Mouse (Mus musculus): ENCODE data around the gene Gnaz.

Gene Gnaz

GRCm38 (mm10) chr10:74967651-74968267, 782 bp downstream of the Gnaz start:
- no peak for DNase-seq (ENCODE audit: low spot score)

GRCm38 (mm10) chr10:74969266-74969665, 2.3 kb downstream of the Gnaz start:
- DNase-seq (ENCODE audit: low spot score), result no peak

- no peak for DNase-seq (ENCODE audit: low spot score)
Measured at GRCm38 (mm10) chr10:74973026-74973425, 6.0 kb downstream of the Gnaz start.

- no peak for DNase-seq (ENCODE audit: low spot score)
Measured at GRCm38 (mm10) chr10:74975626-74976025, 8.6 kb downstream of the Gnaz start.

GRCm38 (mm10) chr10:74976429-74976828, 9.5 kb downstream of the Gnaz start:
- DNase-seq (ENCODE audit: low spot score), result no peak

- no peak for DNase-seq (ENCODE audit: low spot score)
Measured at GRCm38 (mm10) chr10:74978056-74978455, 11.1 kb downstream of the Gnaz start.

GRCm38 (mm10) chr10:74981159-74981558, 14.2 kb downstream of the Gnaz start:
- DNase-seq (ENCODE audit: low spot score), result no peak

- DNase-seq (ENCODE audit: low spot score), result no peak
Measured at GRCm38 (mm10) chr10:74983176-74983575, 16.2 kb downstream of the Gnaz start.

GRCm38 (mm10) chr10:74987698-74988470, 20.9 kb downstream of the Gnaz start:
- DNase-seq (ENCODE audit: low spot score), result no peak

- no peak for DNase-seq (ENCODE audit: low spot score)
Measured at GRCm38 (mm10) chr10:74989814-74990213, 22.8 kb downstream of the Gnaz start.

- no peak for DNase-seq (ENCODE audit: low spot score)
Measured at GRCm38 (mm10) chr10:74990584-74991322, 23.8 kb downstream of the Gnaz start.

GRCm38 (mm10) chr10:74994863-74995262, 27.9 kb downstream of the Gnaz start:
- no peak for DNase-seq (ENCODE audit: low spot score)

GRCm38 (mm10) chr10:74995377-74995776, 28.4 kb downstream of the Gnaz start:
- peak; percentile 66 for DNase-seq (ENCODE audit: low spot score)

- no peak for DNase-seq (ENCODE audit: low spot score)
Measured at GRCm38 (mm10) chr10:75001391-75001790, 34.4 kb downstream of the Gnaz start.

GRCm38 (mm10) chr10:75004067-75004466, 37.1 kb downstream of the Gnaz start:
- no peak for DNase-seq (ENCODE audit: low spot score)

- no peak for DNase-seq (ENCODE audit: low spot score)
Measured at GRCm38 (mm10) chr10:75006889-75007662, 40.1 kb downstream of the Gnaz start.

GRCm38 (mm10) chr10:75010704-75011103, 43.7 kb downstream of the Gnaz start:
- no peak for DNase-seq (ENCODE audit: low spot score)

- DNase-seq (ENCODE audit: low spot score), result no peak
Measured at GRCm38 (mm10) chr10:75015465-75015864, 48.5 kb downstream of the Gnaz start.

GRCm38 (mm10) chr10:75016481-75016880, 49.5 kb downstream of the Gnaz start:
- no peak for DNase-seq (ENCODE audit: low spot score)

- no peak for DNase-seq (ENCODE audit: low spot score)
Measured at GRCm38 (mm10) chr10:75020271-75020670, 53.3 kb downstream of the Gnaz start.

GRCm38 (mm10) chr10:75021138-75021537, 54.2 kb downstream of the Gnaz start:
- DNase-seq (ENCODE audit: low spot score), result peak; percentile 91

- no peak for DNase-seq (ENCODE audit: low spot score)
Measured at GRCm38 (mm10) chr10:75026491-75026890, 59.5 kb downstream of the Gnaz start.
